Mouse (Mus musculus): ENCODE data around the gene Pcid2.

DNA sequence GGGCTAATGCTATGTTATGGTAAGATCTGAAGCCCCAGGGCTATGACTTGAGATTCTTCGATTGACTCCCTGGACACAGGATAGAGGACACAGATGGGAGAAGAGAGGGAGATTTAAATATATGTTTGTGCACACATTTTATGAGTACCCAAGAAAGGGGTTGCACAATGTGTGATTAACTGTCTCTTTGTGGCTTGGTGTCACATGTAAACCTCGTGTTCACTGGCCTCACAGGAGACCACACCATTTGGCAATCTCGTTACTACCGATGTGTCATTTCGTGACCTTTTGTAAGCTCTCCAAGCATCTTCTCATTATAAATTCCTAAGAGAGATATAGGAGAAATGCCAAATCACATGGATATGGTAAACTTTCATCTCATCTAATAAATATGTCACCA, 77.6 kb downstream of the Pcid2 start:
- TF ChIP-seq CTCF (IDR thresholded peaks at IDR 0.05; ENCODE audit: low read depth) (no peak), EP300 (optimal IDR thresholded peaks at IDR 0.05) (no peak)

Measured in stomach, postnatal 0 days (tissue).